Comparison of ENCODE assay signal across 17 mouse cellular contexts in genomic region chr5:143755529-143756141, GRCm38 (mm10).
"Had no signal": no experiment of that assay in that cellular context is flagged by ENCODE, and none has a peak within 500 bp of the region (broad histone marks: within the 10 kb centered on the region; RNA-seq: fewer than 3 reads in every experiment).

No protein-coding gene starts in this region.

- H3K4me2 ChIP-seq: neural tube, embryonic 12.5 days; neural tube, embryonic 13.5 days; neural tube, embryonic 15.5 days; stomach, embryonic 15.5 days had no signal

- H3K9me3 ChIP-seq: neural tube, embryonic 12.5 days; neural tube, embryonic 13.5 days; neural tube, embryonic 15.5 days; stomach, embryonic 15.5 days had no signal

- DNase-seq: retina, postnatal 1 day; right cerebral cortex, adult 18-20 months; right cerebral cortex, postnatal 14 days; right cerebral cortex, postnatal 25 days; right cerebral cortex, postnatal 4 days; spleen, adult 18-20 months; thymus, adult 18-20 months; thymus, adult 2 months; thymus, postnatal 14 days; thymus, postnatal 25 days; thymus, postnatal 36 days; thymus, postnatal 4 days had no signal

- H3K36me3 ChIP-seq: neural tube, embryonic 12.5 days; neural tube, embryonic 13.5 days; neural tube, embryonic 15.5 days; stomach, embryonic 15.5 days had no signal

- H3K9ac ChIP-seq: neural tube, embryonic 12.5 days; neural tube, embryonic 13.5 days; neural tube, embryonic 15.5 days; stomach, embryonic 15.5 days had no signal

- H3K4me3 ChIP-seq: neural tube, embryonic 12.5 days; neural tube, embryonic 13.5 days; neural tube, embryonic 15.5 days; stomach, embryonic 15.5 days had no signal

- H3K27ac ChIP-seq: neural tube, embryonic 12.5 days; neural tube, embryonic 13.5 days; neural tube, embryonic 15.5 days; stomach, embryonic 15.5 days; stomach, postnatal 0 days had no signal

- H3K27me3 ChIP-seq: neural tube, embryonic 12.5 days; stomach, embryonic 15.5 days had no signal
